Comparison of ENCODE assay signal across 9 mouse cellular contexts in the genomic region with DNA sequence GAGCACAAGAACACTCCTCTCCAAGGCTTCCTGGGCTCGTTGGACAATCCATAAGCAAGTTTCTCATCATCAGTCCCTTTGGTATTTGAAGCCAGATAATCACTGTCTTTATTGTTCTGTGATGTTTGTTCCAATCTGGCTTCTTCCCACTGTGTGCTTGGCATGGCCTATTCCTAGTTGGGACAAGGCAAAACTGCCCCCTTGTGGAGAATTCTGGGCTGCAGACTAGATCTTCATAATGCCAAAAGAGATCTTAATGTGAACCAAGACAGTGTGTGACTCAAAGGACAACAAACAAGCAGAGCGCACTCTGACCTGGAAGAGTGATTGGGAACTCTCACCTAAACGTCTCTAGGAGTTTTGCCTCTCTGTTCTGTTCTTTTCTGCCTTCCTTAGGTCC. TPM values are rescaled to one million over a fixed set of nuclear protein-coding genes. Genes with fewer than 3 reads are reported as not detected.
DNase-seq lines count a peak whose midpoint lies in the region; ATAC-seq lines count a peak whose summit lies in the region.
"Had no signal": no experiment of that assay in that cellular context is flagged by ENCODE, and none has a peak within 500 bp of the region (broad histone marks: within the 10 kb centered on the region; RNA-seq: fewer than 3 reads in every experiment).

No protein-coding gene starts in this region.

- H3K4me2 ChIP-seq in intestine, embryonic 16.5 days (ENCODE audit: low read depth, low read length) = no peak overlapping the region
- H3K4me2 ChIP-seq: midbrain, embryonic 15.5 days had no signal

- peak; percentile 15 for DNase-seq in cerebellum, adult 9-10 months
- DNase-seq in cerebellum, adult 11 months = no peak
- DNase-seq in layer of hippocampus, adult 11-12 months (ENCODE audit: low spot score) = peak; percentile 25
- DNase-seq in layer of hippocampus, adult 9-11 months = no peak
- DNase-seq in 416B (ENCODE audit: low read depth) = peak; percentile 32
- DNase-seq in brain, adult 2 months (ENCODE audit: low read depth, low spot score) = peak; percentile 50
- no peak for DNase-seq in spleen, adult 18-20 months

- H3K4me3 ChIP-seq in intestine, embryonic 16.5 days (ENCODE audit: low read length) = no peak overlapping the region
- H3K4me3 ChIP-seq: midbrain, embryonic 15.5 days had no signal

- H3K27ac ChIP-seq in intestine, embryonic 16.5 days (ENCODE audit: low read length) = no peak overlapping the region
- H3K27ac ChIP-seq: midbrain, embryonic 15.5 days had no signal

- no peaks in the 10 kb centered on the region for H3K9me3 ChIP-seq in intestine, embryonic 16.5 days (ENCODE audit: control insufficient read depth, low read length)
- H3K9me3 ChIP-seq: midbrain, embryonic 15.5 days had no signal

- no peak overlapping the region for H3K9ac ChIP-seq in intestine, embryonic 16.5 days (ENCODE audit: low read depth, low read length)
- H3K9ac ChIP-seq: midbrain, embryonic 15.5 days had no signal

- ATAC-seq in intestine, embryonic 16.5 days = no peak
- ATAC-seq: midbrain, embryonic 15.5 days had no signal

- no peaks in the 10 kb centered on the region for H3K27me3 ChIP-seq in intestine, embryonic 16.5 days (replicated peaks; ENCODE audit: control insufficient read depth, insufficient read depth, low read length)
- H3K27me3 ChIP-seq: midbrain, embryonic 15.5 days had no signal

- WGBS in intestine, embryonic 16.5 days = 41% methylated on average over 3 of the region's 3 CpGs

- no peaks in the 10 kb centered on the region for H3K36me3 ChIP-seq in intestine, embryonic 16.5 days (ENCODE audit: control insufficient read depth, insufficient read depth, low read length)
- H3K36me3 ChIP-seq: midbrain, embryonic 15.5 days had no signal

- H3K4me1 ChIP-seq in intestine, embryonic 16.5 days (ENCODE audit: control insufficient read depth, insufficient read depth, low read length) = no peaks in the 10 kb centered on the region
- H3K4me1 ChIP-seq: midbrain, embryonic 15.5 days had no signal

RNA-seq across cellular contexts. Expression of gene A2m, which starts 23.4 kb away (rescaled TPM):
- polyA plus RNA-seq in intestine, embryonic 16.5 days (2015; fragmentation: Nextera tagmentation; extraction: Ambion mirVana) = 1.1 and 1.6 TPM in 2 replicates

Comparison
In these comparisons a context has a peak if more than half of its experiments do, and no peak if none do; other contexts are left out.
1. DNase-seq: peak in cerebellum, adult 9-10 months (single experiment), layer of hippocampus, adult 11-12 months (single experiment), 416B (single experiment) and brain, adult 2 months (single experiment); none in cerebellum, adult 11 months (single experiment), layer of hippocampus, adult 9-11 months (single experiment) and spleen, adult 18-20 months (0 of 2).